ENCODE assay signal across 16 mouse cellular contexts in genomic region chr11:42754481-42755272, GRCm38 (mm10).
DNase-seq lines count a peak whose midpoint lies in the region; ATAC-seq lines count a peak whose summit lies in the region.
"Had no signal": no experiment of that assay in that cellular context is flagged by ENCODE, and none has a peak within 500 bp of the region (broad histone marks: within the 10 kb centered on the region; RNA-seq: fewer than 3 reads in every experiment).

No protein-coding gene starts in this region.

- DNase-seq in hindbrain, embryonic 11.5 days (ENCODE audit: low spot score), result peak; percentile 1
- DNase-seq in brain, adult 2 months (ENCODE audit: low read depth, low spot score), result peak; percentile 99
- DNase-seq in cerebellum, adult 8-10 months, result peak; percentile 86
- DNase-seq in thymus, postnatal 0 days (ENCODE audit: low spot score), result no peak
- DNase-seq in frontal cortex, adult 2 months (ENCODE audit: extremely low spot score in 1 of 2, low spot score in 1 of 2), result no peak
- DNase-seq in kidney, postnatal 10 days, result no peak
- DNase-seq: adrenal gland, postnatal 10 days; lung, postnatal 10 days; right cerebral cortex, postnatal 25 days had no signal

- no peaks in the 10 kb centered on the region for H3K4me1 ChIP-seq in hindbrain, embryonic 11.5 days (replicated peaks; ENCODE audit: control insufficient read depth, insufficient read depth, low read length)
- peaks cover 8% of the 10 kb centered on the region for H3K4me1 ChIP-seq in hindbrain, embryonic 13.5 days (replicated peaks)
- H3K4me1 ChIP-seq in hindbrain, embryonic 15.5 days (replicated peaks), result 0 out of 2 replicates have a peak, but pooled peaks cover 2% of the 10 kb centered on the region
- H3K4me1 ChIP-seq: embryonic facial prominence, embryonic 15.5 days; forebrain, embryonic 10.5 days; liver, embryonic 15.5 days had no signal

- no peak overlapping the region for H3K27ac ChIP-seq in hindbrain, embryonic 11.5 days (ENCODE audit: low read depth, low read length)
- H3K27ac ChIP-seq in hindbrain, embryonic 13.5 days, result no peak overlapping the region
- H3K27ac ChIP-seq in hindbrain, embryonic 15.5 days (replicated peaks), result no peak overlapping the region
- H3K27ac ChIP-seq: embryonic facial prominence, embryonic 15.5 days; forebrain, embryonic 10.5 days; liver, embryonic 15.5 days had no signal

- no peak overlapping the region for H3K4me2 ChIP-seq in hindbrain, embryonic 11.5 days (replicated peaks; ENCODE audit: low read depth, low read length)
- H3K4me2 ChIP-seq in hindbrain, embryonic 13.5 days, result no peak overlapping the region
- no peak overlapping the region for H3K4me2 ChIP-seq in hindbrain, embryonic 15.5 days
- H3K4me2 ChIP-seq: embryonic facial prominence, embryonic 15.5 days; heart, embryonic 11.5 days; liver, embryonic 15.5 days had no signal

- WGBS in hindbrain, embryonic 11.5 days, result 75% methylated on average over 6 of the region's 6 CpGs
- 58% methylated on average over 6 of the region's 6 CpGs for WGBS in hindbrain, embryonic 13.5 days
- WGBS in hindbrain, embryonic 15.5 days, result 55% methylated on average over 6 of the region's 6 CpGs

- 0 out of 2 replicates have a peak, but pooled peaks have one; percentile 51 for ATAC-seq in hindbrain, embryonic 11.5 days (ENCODE audit: low FRiP score)
- no peak; the same call in 1 of the 2 replicates for ATAC-seq in hindbrain, embryonic 13.5 days (ENCODE audit: low FRiP score)
- ATAC-seq in hindbrain, embryonic 15.5 days (ENCODE audit: low FRiP score, low read depth), result peak; percentile 66; the same call in 1 of the 2 replicates
- ATAC-seq: intestine, embryonic 16.5 days had no signal

- no peak overlapping the region for H3K9ac ChIP-seq in hindbrain, embryonic 11.5 days (ENCODE audit: low read depth, low read length)
- no peak overlapping the region for H3K9ac ChIP-seq in hindbrain, embryonic 13.5 days
- H3K9ac ChIP-seq in hindbrain, embryonic 15.5 days, result no peak overlapping the region
- H3K9ac ChIP-seq: embryonic facial prominence, embryonic 15.5 days; liver, embryonic 15.5 days had no signal

- H3K4me3 ChIP-seq in hindbrain, embryonic 11.5 days (ENCODE audit: low read depth, low read length), result no peak overlapping the region
- no peak overlapping the region for H3K4me3 ChIP-seq in hindbrain, embryonic 13.5 days
- H3K4me3 ChIP-seq in hindbrain, embryonic 15.5 days, result no peak overlapping the region
- H3K4me3 ChIP-seq: embryonic facial prominence, embryonic 15.5 days; forebrain, embryonic 10.5 days; liver, embryonic 15.5 days had no signal

- H3K9me3 ChIP-seq in hindbrain, embryonic 11.5 days (ENCODE audit: control insufficient read depth, low read length), result no peaks in the 10 kb centered on the region
- no peaks in the 10 kb centered on the region for H3K9me3 ChIP-seq in hindbrain, embryonic 13.5 days
- no peaks in the 10 kb centered on the region for H3K9me3 ChIP-seq in hindbrain, embryonic 15.5 days
- H3K9me3 ChIP-seq: embryonic facial prominence, embryonic 15.5 days; forebrain, embryonic 10.5 days; liver, embryonic 15.5 days had no signal

- H3K27me3 ChIP-seq in hindbrain, embryonic 11.5 days (ENCODE audit: control insufficient read depth, insufficient read depth, low read length), result no peaks in the 10 kb centered on the region
- no peaks in the 10 kb centered on the region for H3K27me3 ChIP-seq in hindbrain, embryonic 13.5 days
- no peaks in the 10 kb centered on the region for H3K27me3 ChIP-seq in hindbrain, embryonic 15.5 days
- H3K27me3 ChIP-seq: embryonic facial prominence, embryonic 15.5 days; liver, embryonic 15.5 days had no signal

- no peaks in the 10 kb centered on the region for H3K36me3 ChIP-seq in hindbrain, embryonic 11.5 days (ENCODE audit: control insufficient read depth, insufficient read depth, low read length)
- H3K36me3 ChIP-seq in hindbrain, embryonic 13.5 days, result no peaks in the 10 kb centered on the region
- H3K36me3 ChIP-seq in hindbrain, embryonic 15.5 days, result no peaks in the 10 kb centered on the region
- H3K36me3 ChIP-seq: embryonic facial prominence, embryonic 15.5 days; forebrain, embryonic 10.5 days; liver, embryonic 15.5 days had no signal

Comparison
In these comparisons a context has a peak if more than half of its experiments do, and no peak if none do; other contexts are left out.
1. DNase-seq: peak in hindbrain, embryonic 11.5 days (single experiment), brain, adult 2 months (single experiment) and cerebellum, adult 8-10 months (single experiment); none in thymus, postnatal 0 days (single experiment), frontal cortex, adult 2 months (0 of 2) and kidney, postnatal 10 days (single experiment).